Mouse (Mus musculus): ENCODE results near the gene Art3. TPM values are rescaled to one million over a fixed set of nuclear protein-coding genes. Genes with fewer than 3 reads are reported as not detected.

The Art3 gene
- polyA plus RNA-seq, 1 experiment = not detected

- H3K27ac ChIP-seq (ENCODE audit: control insufficient read depth, insufficient read depth, low read depth, low read length, poor library complexity) = no peak overlapping the region
- no peak for TF ChIP-seq CTCF (IDR thresholded peaks at IDR 0.05; ENCODE audit: control insufficient read depth, insufficient read depth, low read length)
- no peaks in the 10 kb centered on the region; the same call in 1 of the 2 replicates for H3K4me1 ChIP-seq (ENCODE audit: control insufficient read depth, insufficient read depth, low read length)
- WGBS = 78% methylated on average over 9 of the region's 9 CpGs
- H3K4me3 ChIP-seq (replicated peaks; ENCODE audit: control insufficient read depth, low read depth, low read length) = no peak overlapping the region
Observed at GRCm38 (mm10) chr5:92402816-92403215, 71.2 kb downstream of the Art3 start.

GRCm38 (mm10) chr5:92403562-92404399, 72.2 kb downstream of the Art3 start:
- Histone ChIP-seq H3K4me1 (ENCODE audit: control insufficient read depth, insufficient read depth, low read length) (no peaks in the 10 kb centered on the region; the same call in 1 of the 2 replicates), H3K4me3 (replicated peaks; ENCODE audit: control insufficient read depth, low read depth, low read length) (no peak overlapping the region), H3K27ac (ENCODE audit: control insufficient read depth, insufficient read depth, low read depth, low read length, poor library complexity) (no peak overlapping the region)
- no peak for TF ChIP-seq CTCF (IDR thresholded peaks at IDR 0.05; ENCODE audit: control insufficient read depth, insufficient read depth, low read length)
- TF ChIP-seq POLR2A (IDR thresholded peaks at IDR 0.05; ENCODE audit: borderline replicate concordance, control insufficient read depth, low read depth, low read length) = no peak
- 77% methylated on average over 10 of the region's 10 CpGs for whole genome bisulfite sequencing

GRCm38 (mm10) chr5:92404400-92404678, 72.7 kb downstream of the Art3 start:
- TF ChIP-seq POLR2A (IDR thresholded peaks at IDR 0.05; ENCODE audit: borderline replicate concordance, control insufficient read depth, low read depth, low read length) = no peak
- TF ChIP-seq CTCF (IDR thresholded peaks at IDR 0.05; ENCODE audit: control insufficient read depth, insufficient read depth, low read length) = no peak
- no peaks in the 10 kb centered on the region; the same call in 1 of the 2 replicates for H3K4me1 ChIP-seq (ENCODE audit: control insufficient read depth, insufficient read depth, low read length)
- no peak overlapping the region for H3K4me3 ChIP-seq (replicated peaks; ENCODE audit: control insufficient read depth, low read depth, low read length)
- H3K27ac ChIP-seq (ENCODE audit: control insufficient read depth, insufficient read depth, low read depth, low read length, poor library complexity) = no peak overlapping the region
- 58% methylated on average over 2 of the region's 2 CpGs for WGBS

- 66% methylated on average over 9 of the region's 9 CpGs for WGBS
- TF ChIP-seq POLR2A (IDR thresholded peaks at IDR 0.05; ENCODE audit: borderline replicate concordance, control insufficient read depth, low read depth, low read length) (no peak), CTCF (IDR thresholded peaks at IDR 0.05; ENCODE audit: control insufficient read depth, insufficient read depth, low read length) (no peak)
- H3K4me1 ChIP-seq (ENCODE audit: control insufficient read depth, insufficient read depth, low read length) = no peaks in the 10 kb centered on the region
- no peak overlapping the region for H3K4me3 ChIP-seq (replicated peaks; ENCODE audit: control insufficient read depth, low read depth, low read length)
- no peak overlapping the region for H3K27ac ChIP-seq (ENCODE audit: control insufficient read depth, insufficient read depth, low read depth, low read length, poor library complexity)
Observed at GRCm38 (mm10) chr5:92409361-92410155, 77.9 kb downstream of the Art3 start.

- WGBS = 86% methylated on average over 5 of the region's 5 CpGs
- no peak overlapping the region for H3K27ac ChIP-seq (ENCODE audit: control insufficient read depth, insufficient read depth, low read depth, low read length, poor library complexity)
- no peaks in the 10 kb centered on the region for H3K4me1 ChIP-seq (ENCODE audit: control insufficient read depth, insufficient read depth, low read length)
- TF ChIP-seq POLR2A (IDR thresholded peaks at IDR 0.05; ENCODE audit: borderline replicate concordance, control insufficient read depth, low read depth, low read length) = no peak
- TF ChIP-seq CTCF (IDR thresholded peaks at IDR 0.05; ENCODE audit: control insufficient read depth, insufficient read depth, low read length) = no peak
- H3K4me3 ChIP-seq (replicated peaks; ENCODE audit: control insufficient read depth, low read depth, low read length) = no peak overlapping the region
Observed at GRCm38 (mm10) chr5:92410486-92410885, 78.9 kb downstream of the Art3 start.

GRCm38 (mm10) chr5:92411461-92412140, 80.0 kb downstream of the Art3 start:
- H3K4me1 ChIP-seq (ENCODE audit: control insufficient read depth, insufficient read depth, low read length) = no peaks in the 10 kb centered on the region
- 68% methylated on average over 7 of the region's 7 CpGs for WGBS
- H3K4me3 ChIP-seq (replicated peaks; ENCODE audit: control insufficient read depth, low read depth, low read length) = no peak overlapping the region
- TF ChIP-seq POLR2A (IDR thresholded peaks at IDR 0.05; ENCODE audit: borderline replicate concordance, control insufficient read depth, low read depth, low read length) (no peak), CTCF (IDR thresholded peaks at IDR 0.05; ENCODE audit: control insufficient read depth, insufficient read depth, low read length) (no peak)
- H3K27ac ChIP-seq (ENCODE audit: control insufficient read depth, insufficient read depth, low read depth, low read length, poor library complexity) = no peak overlapping the region

- H3K27ac ChIP-seq (ENCODE audit: control insufficient read depth, insufficient read depth, low read depth, low read length, poor library complexity) = no peak overlapping the region
- no peaks in the 10 kb centered on the region for H3K4me1 ChIP-seq (ENCODE audit: control insufficient read depth, insufficient read depth, low read length)
- 80% methylated on average over 11 of the region's 11 CpGs for WGBS
- H3K4me3 ChIP-seq (replicated peaks; ENCODE audit: control insufficient read depth, low read depth, low read length) = no peak overlapping the region
- no peak for TF ChIP-seq POLR2A (IDR thresholded peaks at IDR 0.05; ENCODE audit: borderline replicate concordance, control insufficient read depth, low read depth, low read length)
- no peak for TF ChIP-seq CTCF (IDR thresholded peaks at IDR 0.05; ENCODE audit: control insufficient read depth, insufficient read depth, low read length)
Observed at GRCm38 (mm10) chr5:92413271-92413981, 81.8 kb downstream of the Art3 start.
